Mouse (Mus musculus) stomach, embryonic 15.5 days (tissue): ENCODE data around the gene Actn2. TPM values are rescaled to one million over a fixed set of nuclear protein-coding genes. Genes with fewer than 3 reads are reported as not detected.

Experiments used
- ATAC-seq: fragments of 200-750 bp; cut with Nextera tagmentation; 2 replicates; pipeline ENCODE4 v1.8.0; 2017; ENCODE audit warnings: low read depth, moderate number of reproducible peaks, moderate TSS enrichment; ENCODE audit not compliant: insufficient read depth, low FRiP score
- H3K27ac ChIP-seq: fragments of 300-500 bp; sonication (generic); 2 replicates; pipeline ENCODE4 v1.5.1; 2015; ENCODE audit warnings: mild to moderate bottlenecking, inconsistent platforms
- H3K27me3 ChIP-seq: fragments of 300-500 bp; sonication (generic); replicated peaks from 2 replicates; pipeline ENCODE4 v1.6.1; 2015; ENCODE audit warnings: inconsistent platforms
- H3K36me3 ChIP-seq: fragments of 300-500 bp; sonication (generic); 2 replicates; pipeline ENCODE4 v1.6.1; 2015; ENCODE audit warnings: inconsistent platforms
- H3K4me1 ChIP-seq: fragments of 300-500 bp; sonication (generic); 2 replicates; pipeline ENCODE4 v1.6.1; 2015; ENCODE audit warnings: inconsistent platforms
- H3K4me2 ChIP-seq: fragments of 300-500 bp; sonication (generic); 2 replicates; pipeline ENCODE4 v1.6.1; 2015; ENCODE audit warnings: mild to moderate bottlenecking, inconsistent platforms
- H3K4me3 ChIP-seq: fragments of 300-500 bp; sonication (generic); replicated peaks from 2 replicates; pipeline ENCODE4 v1.5.1; 2015; ENCODE audit warnings: inconsistent platforms
- H3K9ac ChIP-seq: fragments of 300-500 bp; sonication (generic); 2 replicates; pipeline ENCODE4 v1.6.1; 2015; ENCODE audit warnings: inconsistent platforms
- H3K9me3 ChIP-seq: fragments of 300-500 bp; sonication (generic); 2 replicates; pipeline ENCODE4 v1.6.1; 2016; ENCODE audit warnings: inconsistent platforms
- WGBS: fragments of 180-500 bp; shearing (Covaris S2); methylation state at CpG from one replicate; pipeline ENCODE4 v1.1.7; 2015; 5-methylcytosine and 5-hydroxymethylcytosine counted together
- polyA plus RNA-seq: library from polyadenylated mRNA; unstranded; fragments of >200 nt; fragmentation: Nextera tagmentation; extraction: Ambion mirVana; gene quantifications from 2 replicates; pipeline ENCODE4 v1.2.1, GENCODE M21; 2015

The Actn2 gene
- polyA plus RNA-seq, 1 experiment from 2014 or later, result 4.1 TPM

DNA sequence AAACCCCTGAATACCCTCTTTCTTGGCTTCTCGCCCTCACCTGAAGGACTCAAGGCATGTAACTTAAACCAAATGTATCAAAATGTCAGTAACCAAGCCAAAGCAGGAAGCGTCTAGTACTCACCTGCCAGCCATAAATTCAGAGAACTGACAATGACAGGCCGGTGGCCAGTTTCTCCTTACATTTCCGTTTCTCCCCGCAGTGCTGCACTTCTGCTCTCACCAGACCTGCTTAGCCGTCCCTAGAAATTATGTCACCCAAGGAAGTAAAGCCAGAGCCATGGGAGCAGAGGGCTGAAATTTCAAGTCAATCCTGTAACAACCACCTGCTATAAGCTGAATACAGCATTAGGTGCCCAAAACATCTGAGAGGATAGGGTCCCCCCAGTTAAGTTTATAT, 887 bp upstream of the Actn2 start:
- H3K4me1 ChIP-seq, result peaks cover 5% of the 10 kb centered on the region; the same call in 1 of the 2 replicates
- no peaks in the 10 kb centered on the region for H3K36me3 ChIP-seq
- no peak overlapping the region for H3K9ac ChIP-seq
- no peaks in the 10 kb centered on the region for H3K9me3 ChIP-seq
- peak overlapping the region; percentile 79 for H3K4me2 ChIP-seq
- 34% methylated on average over 6 of the region's 6 CpGs for WGBS
- ATAC-seq, result no peak
- H3K27ac ChIP-seq, result no peak overlapping the region
- no peaks in the 10 kb centered on the region for H3K27me3 ChIP-seq
- H3K4me3 ChIP-seq, result no peak overlapping the region

- Histone ChIP-seq H3K9me3 (no peaks in the 10 kb centered on the region), H3K9ac (no peak overlapping the region), H3K27me3 (no peaks in the 10 kb centered on the region), H3K36me3 (no peaks in the 10 kb centered on the region), H3K4me1 (peaks cover 5% of the 10 kb centered on the region; the same call in 1 of the 2 replicates), H3K27ac (no peak overlapping the region), H3K4me2 (no peak overlapping the region), H3K4me3 (no peak overlapping the region)
- no peak for ATAC-seq
Measured at GRCm38 (mm10) chr13:12339446-12339845, 1.1 kb downstream of the Actn2 start.

GRCm38 (mm10) chr13:12337752-12338151, 2.8 kb downstream of the Actn2 start:
- H3K9ac ChIP-seq, result no peak overlapping the region
- H3K27ac ChIP-seq, result no peak overlapping the region
- H3K9me3 ChIP-seq, result no peaks in the 10 kb centered on the region
- no peak for ATAC-seq
- WGBS, result 84% methylated on average over 7 of the region's 7 CpGs
- H3K36me3 ChIP-seq, result no peaks in the 10 kb centered on the region
- H3K4me1 ChIP-seq, result peaks cover 5% of the 10 kb centered on the region; the same call in 1 of the 2 replicates
- H3K27me3 ChIP-seq, result no peaks in the 10 kb centered on the region
- no peak overlapping the region for H3K4me3 ChIP-seq
- no peak overlapping the region for H3K4me2 ChIP-seq

GRCm38 (mm10) chr13:12334016-12334415, 6.5 kb downstream of the Actn2 start:
- no peak overlapping the region for H3K4me3 ChIP-seq
- no peak for ATAC-seq
- 52% methylated on average over 12 of the region's 12 CpGs for WGBS
- no peak overlapping the region for H3K27ac ChIP-seq
- H3K27me3 ChIP-seq, result no peaks in the 10 kb centered on the region
- no peaks in the 10 kb centered on the region for H3K4me1 ChIP-seq
- H3K9ac ChIP-seq, result no peak overlapping the region
- H3K4me2 ChIP-seq, result no peak overlapping the region
- no peaks in the 10 kb centered on the region for H3K9me3 ChIP-seq
- H3K36me3 ChIP-seq, result no peaks in the 10 kb centered on the region

DNA sequence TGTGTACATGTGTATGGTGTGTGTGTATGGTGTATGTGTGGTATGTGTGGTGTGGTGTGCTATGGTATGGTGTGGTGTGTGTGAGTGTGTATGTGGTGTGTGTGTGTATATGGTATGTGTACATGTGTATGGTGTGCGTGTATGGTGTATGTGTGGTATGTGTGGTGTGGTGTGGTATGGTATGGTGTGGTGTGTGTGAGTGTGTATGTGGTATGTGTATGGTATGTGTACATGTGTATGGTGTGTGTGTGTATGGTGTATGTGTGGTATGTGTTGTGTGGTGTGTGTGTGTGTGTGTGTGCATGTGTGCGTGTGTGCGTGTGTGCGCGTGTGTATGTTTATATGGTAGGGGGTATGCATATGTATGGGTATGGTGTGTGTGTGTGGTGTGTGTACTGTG, 9.0 kb downstream of the Actn2 start:
- H3K9ac ChIP-seq, result no peak overlapping the region
- H3K4me3 ChIP-seq, result no peak overlapping the region
- no peaks in the 10 kb centered on the region for H3K4me1 ChIP-seq
- no peaks in the 10 kb centered on the region for H3K27me3 ChIP-seq
- H3K9me3 ChIP-seq, result no peaks in the 10 kb centered on the region
- no peak for ATAC-seq
- no peaks in the 10 kb centered on the region for H3K36me3 ChIP-seq
- H3K27ac ChIP-seq, result no peak overlapping the region
- H3K4me2 ChIP-seq, result no peak overlapping the region
- WGBS, result 97% methylated on average over 5 of the region's 5 CpGs

GRCm38 (mm10) chr13:12328392-12328791, 12.2 kb downstream of the Actn2 start:
- Histone ChIP-seq H3K27me3 (no peaks in the 10 kb centered on the region), H3K9me3 (no peaks in the 10 kb centered on the region), H3K4me1 (no peaks in the 10 kb centered on the region), H3K36me3 (no peaks in the 10 kb centered on the region), H3K27ac (no peak overlapping the region), H3K4me2 (no peak overlapping the region), H3K9ac (no peak overlapping the region), H3K4me3 (no peak overlapping the region)
- no peak for ATAC-seq
- WGBS, result 68% methylated on average over 4 of the region's 4 CpGs

DNA sequence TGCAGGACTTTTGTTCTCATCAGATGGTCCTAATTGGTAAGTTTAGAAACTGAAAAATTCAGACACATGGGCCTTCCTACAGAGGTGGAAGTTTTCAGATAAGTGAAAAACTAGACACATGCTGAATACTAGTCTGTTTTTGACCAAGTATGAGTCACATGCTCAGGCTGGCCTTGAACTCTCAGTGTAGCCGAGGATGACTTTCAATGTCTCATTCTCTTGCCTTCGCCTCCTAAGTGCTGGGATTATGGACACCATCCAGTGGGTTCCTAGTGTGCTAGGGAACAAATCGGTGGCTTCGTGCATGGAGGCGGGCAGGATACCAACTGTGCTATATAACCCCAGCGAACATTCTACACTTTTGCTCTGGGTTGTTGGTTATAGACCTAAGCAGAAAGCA, 13.0 kb downstream of the Actn2 start:
- no peak overlapping the region for H3K4me2 ChIP-seq
- no peaks in the 10 kb centered on the region for H3K36me3 ChIP-seq
- no peak overlapping the region for H3K27ac ChIP-seq
- no peaks in the 10 kb centered on the region for H3K27me3 ChIP-seq
- no peak for ATAC-seq
- WGBS, result 90% methylated on average over 6 of the region's 6 CpGs
- no peaks in the 10 kb centered on the region for H3K9me3 ChIP-seq
- H3K9ac ChIP-seq, result no peak overlapping the region
- no peaks in the 10 kb centered on the region for H3K4me1 ChIP-seq
- H3K4me3 ChIP-seq, result no peak overlapping the region

- H3K27ac ChIP-seq, result no peak overlapping the region
- no peak for ATAC-seq
- no peak overlapping the region for H3K9ac ChIP-seq
- H3K36me3 ChIP-seq, result no peaks in the 10 kb centered on the region
- H3K4me3 ChIP-seq, result no peak overlapping the region
- no peaks in the 10 kb centered on the region for H3K4me1 ChIP-seq
- no peaks in the 10 kb centered on the region for H3K27me3 ChIP-seq
- WGBS, result 82% methylated on average over 12 of the region's 12 CpGs
- no peak overlapping the region for H3K4me2 ChIP-seq
- no peaks in the 10 kb centered on the region for H3K9me3 ChIP-seq
Measured at GRCm38 (mm10) chr13:12323076-12323625, 17.4 kb downstream of the Actn2 start.

GRCm38 (mm10) chr13:12320148-12320547, 20.4 kb downstream of the Actn2 start:
- no peak overlapping the region for H3K4me2 ChIP-seq
- WGBS, result 52% methylated on average over 2 of the region's 2 CpGs
- no peaks in the 10 kb centered on the region for H3K27me3 ChIP-seq
- no peaks in the 10 kb centered on the region for H3K4me1 ChIP-seq
- no peak for ATAC-seq
- no peak overlapping the region for H3K4me3 ChIP-seq
- H3K9ac ChIP-seq, result no peak overlapping the region
- no peaks in the 10 kb centered on the region for H3K36me3 ChIP-seq
- H3K27ac ChIP-seq, result no peak overlapping the region
- no peaks in the 10 kb centered on the region for H3K9me3 ChIP-seq

GRCm38 (mm10) chr13:12318017-12318416, 22.5 kb downstream of the Actn2 start:
- no peaks in the 10 kb centered on the region for H3K9me3 ChIP-seq
- H3K27ac ChIP-seq, result no peak overlapping the region
- H3K4me2 ChIP-seq, result no peak overlapping the region
- H3K4me1 ChIP-seq, result no peaks in the 10 kb centered on the region
- no peaks in the 10 kb centered on the region for H3K36me3 ChIP-seq
- no peak for ATAC-seq
- WGBS, result 66% methylated on average over 5 of the region's 5 CpGs
- H3K9ac ChIP-seq, result no peak overlapping the region
- no peaks in the 10 kb centered on the region for H3K27me3 ChIP-seq
- H3K4me3 ChIP-seq, result no peak overlapping the region

- H3K4me3 ChIP-seq, result no peak overlapping the region
- 59% methylated on average over 6 of the region's 6 CpGs for WGBS
- no peak for ATAC-seq
- no peaks in the 10 kb centered on the region for H3K9me3 ChIP-seq
- no peaks in the 10 kb centered on the region for H3K36me3 ChIP-seq
- H3K4me2 ChIP-seq, result no peak overlapping the region
- H3K27me3 ChIP-seq, result no peaks in the 10 kb centered on the region
- H3K9ac ChIP-seq, result no peak overlapping the region
- H3K27ac ChIP-seq, result no peak overlapping the region
- no peaks in the 10 kb centered on the region for H3K4me1 ChIP-seq
Measured at GRCm38 (mm10) chr13:12317191-12317765, 23.3 kb downstream of the Actn2 start.

GRCm38 (mm10) chr13:12314173-12314572, 26.4 kb downstream of the Actn2 start:
- no peak for ATAC-seq
- Histone ChIP-seq H3K4me1 (peaks cover 5% of the 10 kb centered on the region; the same call in 1 of the 2 replicates), H3K9ac (no peak overlapping the region), H3K36me3 (no peaks in the 10 kb centered on the region), H3K27me3 (no peaks in the 10 kb centered on the region), H3K27ac (no peak overlapping the region), H3K9me3 (no peaks in the 10 kb centered on the region), H3K4me2 (no peak overlapping the region), H3K4me3 (no peak overlapping the region)
- WGBS, result 92% methylated on average over 6 of the region's 6 CpGs
